Mouse (Mus musculus): Measurements from ENCODE around the gene Gfm1. TPM values are rescaled to one million over a fixed set of nuclear protein-coding genes. Genes with fewer than 3 reads are reported as not detected.

The Gfm1 gene
- polyA plus RNA-seq, 1 experiment from 2014 or later = 42.4 TPM

Other genes with a start within 250 kb of the Gfm1 start
- gene Mlf1, start 56.0 kb upstream of the Gfm1 start, polyA plus RNA-seq (2016; fragmentation: Nextera tagmentation; extraction: Ambion mirVana) = 27.4 and 29.0 TPM in 2 replicates
- gene Gm17402, start 54.9 kb upstream of the Gfm1 start, polyA plus RNA-seq (2016; fragmentation: Nextera tagmentation; extraction: Ambion mirVana) = not detected in 2 replicates
- 88.8 and 93.2 TPM in 2 replicates for gene Lxn, start 33.8 kb downstream of the Gfm1 start, polyA plus RNA-seq (2016; fragmentation: Nextera tagmentation; extraction: Ambion mirVana)
- gene Rarres1, start 85.4 kb downstream of the Gfm1 start, polyA plus RNA-seq (2016; fragmentation: Nextera tagmentation; extraction: Ambion mirVana) = 0.86 and 1.1 TPM in 2 replicates
- 53.9 and 56.3 TPM in 2 replicates for gene Mfsd1, start 152.6 kb downstream of the Gfm1 start, polyA plus RNA-seq (2016; fragmentation: Nextera tagmentation; extraction: Ambion mirVana)